Mouse (Mus musculus): ENCODE data around the gene Tns2. TPM values are rescaled to one million over a fixed set of nuclear protein-coding genes. Genes with fewer than 3 reads are reported as not detected.

The Tns2 gene
- polyA plus RNA-seq, 1 experiment from 2014 or later: 48.3 TPM

DNA sequence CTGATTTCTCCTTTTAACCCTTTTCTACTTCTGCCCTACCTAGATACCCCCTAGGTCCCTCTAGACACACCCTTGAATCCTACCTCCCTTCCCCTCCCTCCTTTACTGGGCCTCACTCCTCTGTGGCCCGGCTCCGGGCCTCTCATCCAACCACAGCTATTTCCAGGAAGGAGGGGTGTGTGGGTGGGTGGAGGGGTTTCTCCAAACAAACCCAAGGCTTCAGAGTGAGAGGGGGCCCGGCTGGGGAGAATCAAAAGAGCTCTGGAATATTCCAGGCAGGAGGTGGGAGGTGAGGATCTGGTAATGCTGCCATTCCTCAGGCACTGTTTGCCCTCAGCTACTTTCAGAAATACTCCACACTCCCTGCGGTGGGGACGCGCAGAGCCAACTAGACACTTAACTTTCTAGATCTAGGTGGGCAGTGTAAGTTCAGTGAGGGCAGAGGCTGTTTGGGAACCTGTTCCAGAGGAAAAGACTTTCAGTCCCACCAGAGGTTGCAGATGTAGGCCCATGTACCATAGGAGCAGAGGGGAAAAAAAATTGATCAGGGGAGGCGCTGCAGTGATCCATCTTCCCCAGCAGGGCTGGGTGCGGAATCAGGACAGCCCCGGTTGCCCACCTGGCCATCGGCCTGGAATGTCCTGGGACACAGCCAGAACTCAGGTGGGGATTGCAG, 921 bp downstream of the Tns2 start:
- Histone ChIP-seq H3K9me3 (ENCODE audit: low read depth, low read length) (no peaks in the 10 kb centered on the region), H3K36me3 (ENCODE audit: insufficient read depth) (peaks cover 31% of the 10 kb centered on the region), H3K27ac (ENCODE audit: low read depth) (peak overlapping the region; percentile 98), H3K4me1 (ENCODE audit: insufficient read depth) (peaks cover 45% of the 10 kb centered on the region), H3K9ac (peak overlapping the region; percentile 58), H3K4me2 (peak overlapping the region; percentile 80), H3K4me3 (ENCODE audit: low read depth, low read length) (peak overlapping the region; percentile 48), H3K27me3 (ENCODE audit: insufficient read depth, low read length) (no peaks in the 10 kb centered on the region)
- ATAC-seq (ENCODE audit: insufficient read depth): peak; percentile 39
- WGBS: 10% methylated on average over 10 of the region's 10 CpGs
- peak; percentile 51 for TF ChIP-seq CTCF (IDR thresholded peaks at IDR 0.05; ENCODE audit: low read depth)
- peak; percentile 78 for DNase-seq

DNA sequence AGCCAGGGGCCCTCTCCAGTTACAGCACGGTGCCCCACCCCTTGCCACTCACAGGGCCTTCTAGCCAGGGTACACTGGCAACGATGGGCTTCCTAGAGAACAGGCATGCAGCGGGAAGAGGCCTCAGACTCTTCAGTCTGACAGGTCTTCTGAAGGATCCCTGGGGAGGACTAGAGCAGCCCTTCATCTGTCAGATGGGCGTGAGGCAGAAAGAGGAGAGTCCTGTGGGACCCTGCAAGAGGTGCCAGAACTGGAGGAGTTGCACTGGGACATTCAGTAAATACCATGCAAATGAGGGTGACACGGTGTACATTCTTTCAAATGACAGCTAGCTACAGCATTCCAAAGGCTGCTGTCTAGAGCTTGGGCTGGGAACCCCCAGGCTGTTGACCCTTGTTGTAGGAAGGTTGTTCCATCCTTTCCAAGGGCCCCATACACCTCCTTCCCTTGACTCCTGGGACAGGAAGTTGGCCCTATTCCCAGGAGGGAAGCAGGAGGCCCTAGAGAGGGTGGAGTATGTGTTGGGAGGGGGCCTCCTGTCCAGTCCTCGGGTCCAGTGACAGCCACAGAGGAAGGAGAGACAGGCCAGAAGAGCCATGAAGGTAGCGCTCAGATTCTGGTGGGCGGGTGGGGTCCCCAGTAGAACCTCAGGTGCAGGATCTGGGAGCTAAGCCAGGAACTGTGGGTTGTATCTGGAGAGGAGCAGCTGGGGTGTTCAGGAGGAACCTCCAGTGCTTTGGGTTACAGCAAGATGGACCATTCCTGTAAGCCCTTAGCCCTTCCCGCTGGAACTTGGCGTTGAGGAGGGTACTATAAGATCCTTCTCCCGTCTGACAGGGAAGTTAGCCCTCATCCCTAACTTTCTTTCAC, 1.7 kb downstream of the Tns2 start:
- WGBS: 6% methylated on average over 11 of the region's 11 CpGs
- Histone ChIP-seq H3K27ac (ENCODE audit: low read depth) (peak overlapping the region; percentile 98), H3K27me3 (ENCODE audit: insufficient read depth, low read length) (no peaks in the 10 kb centered on the region), H3K36me3 (ENCODE audit: insufficient read depth) (peaks cover 33% of the 10 kb centered on the region), H3K4me2 (peak overlapping the region; percentile 80), H3K4me3 (ENCODE audit: low read depth, low read length) (peak overlapping the region; percentile 48), H3K9me3 (ENCODE audit: low read depth, low read length) (no peaks in the 10 kb centered on the region), H3K9ac (peak overlapping the region; percentile 64), H3K4me1 (ENCODE audit: insufficient read depth) (peaks cover 50% of the 10 kb centered on the region)
- peak; percentile 88 for DNase-seq
- no peak for TF ChIP-seq CTCF (IDR thresholded peaks at IDR 0.05; ENCODE audit: low read depth)
- peak; percentile 30 for ATAC-seq (ENCODE audit: insufficient read depth)

DNA sequence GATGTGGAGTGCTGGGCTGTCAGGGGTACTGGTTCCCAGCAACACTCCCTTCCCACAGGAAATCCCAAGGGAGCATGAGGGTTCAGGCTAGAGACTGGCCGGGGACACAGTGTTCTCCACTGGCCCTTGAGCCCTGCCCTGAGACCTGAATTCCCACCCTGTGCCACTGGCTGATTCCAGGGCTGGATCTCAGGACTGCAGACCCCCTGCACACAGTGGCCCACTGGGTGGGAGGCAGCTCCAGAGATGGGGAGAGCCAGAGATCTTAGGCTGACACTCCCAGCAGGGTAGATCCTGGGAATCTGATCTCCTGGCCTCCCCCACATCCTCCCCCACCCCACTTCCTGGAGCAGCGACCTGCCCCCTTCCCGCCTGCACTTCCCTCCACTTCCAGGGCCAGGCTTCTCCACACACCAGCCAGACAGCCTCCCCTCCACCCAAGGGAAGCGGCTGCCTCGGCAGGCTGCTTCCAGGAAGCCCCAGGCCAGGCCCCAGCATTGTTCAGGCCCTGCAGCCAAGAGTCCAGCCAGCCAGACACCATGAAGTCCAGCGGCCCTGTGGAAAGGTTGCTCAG, 2.4 kb downstream of the Tns2 start:
- Histone ChIP-seq H3K9me3 (ENCODE audit: low read depth, low read length) (no peaks in the 10 kb centered on the region), H3K27me3 (ENCODE audit: insufficient read depth, low read length) (no peaks in the 10 kb centered on the region), H3K4me1 (ENCODE audit: insufficient read depth) (peaks cover 50% of the 10 kb centered on the region), H3K27ac (ENCODE audit: low read depth) (peak overlapping the region; percentile 98), H3K4me2 (peak overlapping the region; percentile 80), H3K36me3 (ENCODE audit: insufficient read depth) (peaks cover 35% of the 10 kb centered on the region), H3K4me3 (ENCODE audit: low read depth, low read length) (peak overlapping the region; percentile 48), H3K9ac (peak overlapping the region; percentile 64)
- ATAC-seq (ENCODE audit: insufficient read depth) (0 out of 2 replicates have a peak, but pooled peaks have one; percentile 2), DNase-seq (peak; percentile 72)
- 0 out of 2 replicates have a peak, but pooled peaks have one; percentile 1 for TF ChIP-seq CTCF (IDR thresholded peaks at IDR 0.05; ENCODE audit: low read depth)
- WGBS: 5% methylated on average over 6 of the region's 6 CpGs

DNA sequence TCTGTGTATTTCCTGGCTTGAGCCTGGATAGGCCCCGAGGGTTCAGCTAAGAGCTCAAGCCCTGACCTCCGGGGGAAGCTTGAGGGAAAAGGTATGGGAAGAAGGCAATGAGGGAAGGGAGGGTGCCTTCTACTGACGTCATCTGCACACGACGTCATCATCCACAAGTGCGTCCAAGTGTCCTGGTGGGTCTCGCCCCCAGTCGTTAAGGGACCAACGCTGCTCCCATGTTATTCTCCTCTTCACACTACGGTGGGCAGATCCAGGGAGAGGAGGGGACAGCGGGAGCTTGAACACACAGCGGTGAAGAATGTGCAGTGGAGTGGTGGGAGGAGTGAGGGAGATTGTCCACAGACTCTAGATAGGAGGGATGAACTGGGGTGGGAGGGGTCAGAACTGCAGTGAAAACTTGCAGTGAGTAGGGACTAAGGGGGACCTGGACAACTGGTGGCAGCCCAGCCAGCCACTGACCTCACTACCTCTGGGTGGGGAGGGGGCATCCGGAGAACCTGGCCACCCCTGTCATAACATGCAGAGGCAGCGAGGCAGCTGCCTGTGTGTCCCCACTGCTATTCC, 3.2 kb downstream of the Tns2 start:
- ATAC-seq (ENCODE audit: insufficient read depth) (peak; percentile 18; the same call in 1 of the 2 replicates), DNase-seq (peak; percentile 69)
- WGBS: 5% methylated on average over 14 of the region's 14 CpGs
- Histone ChIP-seq H3K4me2 (peak overlapping the region; percentile 80), H3K4me3 (ENCODE audit: low read depth, low read length) (peak overlapping the region; percentile 48), H3K27me3 (ENCODE audit: insufficient read depth, low read length) (no peaks in the 10 kb centered on the region), H3K9me3 (ENCODE audit: low read depth, low read length) (no peaks in the 10 kb centered on the region), H3K4me1 (ENCODE audit: insufficient read depth) (peaks cover 50% of the 10 kb centered on the region), H3K36me3 (ENCODE audit: insufficient read depth) (peaks cover 35% of the 10 kb centered on the region), H3K9ac (peak overlapping the region; percentile 64), H3K27ac (ENCODE audit: low read depth) (peak overlapping the region; percentile 98)
- TF ChIP-seq CTCF (IDR thresholded peaks at IDR 0.05; ENCODE audit: low read depth): no peak

DNA sequence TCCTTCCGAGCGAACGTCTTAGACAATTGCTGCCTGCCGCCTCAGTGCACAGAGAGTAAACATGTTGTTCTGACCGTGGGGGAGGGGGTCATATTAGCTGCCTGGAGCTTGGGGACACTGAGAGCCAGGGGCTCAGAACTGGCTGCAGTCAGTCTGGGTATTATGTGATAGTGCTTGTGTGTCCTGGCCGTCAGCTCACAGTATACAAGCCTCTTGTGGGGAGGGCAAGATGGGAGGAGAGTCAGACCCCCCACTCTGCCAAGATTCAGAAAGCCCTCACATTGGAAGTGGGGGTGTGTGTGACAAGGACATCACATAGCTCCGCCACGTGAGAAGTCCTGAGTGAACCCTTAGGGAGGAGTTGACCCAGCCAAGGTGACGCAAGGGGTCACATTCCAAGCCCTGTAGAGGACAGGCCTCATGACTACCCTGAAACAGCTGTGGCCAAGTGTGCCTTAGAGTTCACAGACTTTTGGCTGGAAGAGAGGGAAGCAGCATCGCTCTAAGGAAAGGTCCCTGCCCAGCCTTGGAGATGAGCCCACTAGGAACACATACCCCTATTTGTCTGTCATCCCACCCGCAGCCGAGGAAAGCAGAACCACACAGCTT, 3.8 kb downstream of the Tns2 start:
- H3K4me3 ChIP-seq (ENCODE audit: low read depth, low read length): peak overlapping the region; percentile 48
- H3K27me3 ChIP-seq (ENCODE audit: insufficient read depth, low read length): no peaks in the 10 kb centered on the region
- ATAC-seq (ENCODE audit: insufficient read depth): peak; percentile 39
- H3K27ac ChIP-seq (ENCODE audit: low read depth): peak overlapping the region; percentile 98
- peak overlapping the region; percentile 80 for H3K4me2 ChIP-seq
- H3K9ac ChIP-seq: peak overlapping the region; percentile 64
- H3K36me3 ChIP-seq (ENCODE audit: insufficient read depth): peaks cover 41% of the 10 kb centered on the region
- no peaks in the 10 kb centered on the region for H3K9me3 ChIP-seq (ENCODE audit: low read depth, low read length)
- 10% methylated on average over 12 of the region's 12 CpGs for WGBS
- no peak for TF ChIP-seq CTCF (IDR thresholded peaks at IDR 0.05; ENCODE audit: low read depth)
- peak; percentile 83 for DNase-seq
- peaks cover 48% of the 10 kb centered on the region for H3K4me1 ChIP-seq (ENCODE audit: insufficient read depth)

DNA sequence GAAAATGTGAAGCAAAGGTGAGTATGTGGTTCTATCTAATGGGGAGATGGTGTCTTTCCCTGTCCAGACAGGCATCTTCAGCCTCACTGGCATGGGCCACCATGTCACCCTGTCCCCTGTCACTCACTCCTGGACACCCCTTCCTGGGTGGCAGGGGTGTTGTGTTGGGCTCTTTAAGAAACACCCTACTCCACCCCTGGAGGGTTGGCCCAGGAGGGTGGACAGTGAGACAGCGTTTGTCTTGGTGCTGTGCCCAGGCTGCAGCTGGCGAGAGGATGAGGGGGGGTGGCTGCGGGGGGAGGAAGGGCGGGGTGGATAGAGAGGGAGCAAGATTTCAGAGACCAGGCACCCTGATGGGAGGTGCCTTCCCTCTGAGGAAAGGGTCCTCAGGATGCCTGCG, 5.1 kb downstream of the Tns2 start:
- WGBS: 23% methylated on average over 5 of the region's 5 CpGs
- no peak overlapping the region for H3K9ac ChIP-seq
- H3K27ac ChIP-seq (ENCODE audit: low read depth): peak overlapping the region; percentile 3; the same call in 1 of the 2 replicates
- peaks cover 54% of the 10 kb centered on the region for H3K36me3 ChIP-seq (ENCODE audit: insufficient read depth)
- ATAC-seq (ENCODE audit: insufficient read depth) (no peak), DNase-seq (peak; percentile 65)
- H3K4me2 ChIP-seq: peak overlapping the region; percentile 54
- H3K9me3 ChIP-seq (ENCODE audit: low read depth, low read length): no peaks in the 10 kb centered on the region
- peaks cover 46% of the 10 kb centered on the region for H3K4me1 ChIP-seq (ENCODE audit: insufficient read depth)
- H3K4me3 ChIP-seq (ENCODE audit: low read depth, low read length): 0 out of 2 replicates have a peak overlapping the region, but pooled peaks have one; percentile 0
- no peaks in the 10 kb centered on the region for H3K27me3 ChIP-seq (ENCODE audit: insufficient read depth, low read length)
- TF ChIP-seq CTCF (IDR thresholded peaks at IDR 0.05; ENCODE audit: low read depth): no peak

Data from lung, embryonic 14.5 days (tissue).